Mouse (Mus musculus) left cerebral cortex, adult 11 months (tissue): ENCODE data around the gene A3galt2.
A peak's percentile ranks its signal among the peaks of the same experiment; 100 is the strongest.

Experiments used
- DNase-seq: peaks from one replicate; pipeline ENCODE4 v3.0.0; 2022; ENCODE audit warnings: low spot score

Gene A3galt2

GRCm38 (mm10) chr4:128759214-128759613 lies 4.0 kb downstream of the A3galt2 start:
- no peak for DNase-seq

GRCm38 (mm10) chr4:128760029-128760428 lies 4.9 kb downstream of the A3galt2 start:
- DNase-seq, result no peak

DNA sequence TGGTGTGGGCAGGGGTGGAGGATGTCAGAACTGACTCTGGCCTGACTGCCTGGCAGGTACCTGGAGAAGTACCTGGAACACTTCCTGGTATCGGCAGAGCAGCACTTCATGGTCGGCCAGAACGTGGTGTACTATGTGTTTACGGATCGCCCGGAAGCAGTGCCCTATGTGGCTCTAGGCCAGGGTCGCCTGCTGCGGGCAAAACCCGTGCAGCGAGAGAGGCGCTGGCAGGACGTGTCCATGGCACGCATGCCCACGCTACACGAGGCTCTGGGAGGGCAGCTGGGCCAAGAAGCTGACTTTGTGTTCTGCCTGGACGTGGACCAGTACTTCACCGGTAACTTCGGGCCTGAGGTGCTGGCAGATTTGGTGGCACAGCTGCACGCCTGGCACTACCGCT lies 11.8 kb downstream of the A3galt2 start:
- DNase-seq, result no peak

GRCm38 (mm10) chr4:128768120-128768519 lies 13.0 kb downstream of the A3galt2 start:
- no peak for DNase-seq

GRCm38 (mm10) chr4:128769569-128770355 lies 14.6 kb downstream of the A3galt2 start:
- DNase-seq, result no peak

GRCm38 (mm10) chr4:128770698-128771097 lies 15.5 kb downstream of the A3galt2 start:
- no peak for DNase-seq

DNA sequence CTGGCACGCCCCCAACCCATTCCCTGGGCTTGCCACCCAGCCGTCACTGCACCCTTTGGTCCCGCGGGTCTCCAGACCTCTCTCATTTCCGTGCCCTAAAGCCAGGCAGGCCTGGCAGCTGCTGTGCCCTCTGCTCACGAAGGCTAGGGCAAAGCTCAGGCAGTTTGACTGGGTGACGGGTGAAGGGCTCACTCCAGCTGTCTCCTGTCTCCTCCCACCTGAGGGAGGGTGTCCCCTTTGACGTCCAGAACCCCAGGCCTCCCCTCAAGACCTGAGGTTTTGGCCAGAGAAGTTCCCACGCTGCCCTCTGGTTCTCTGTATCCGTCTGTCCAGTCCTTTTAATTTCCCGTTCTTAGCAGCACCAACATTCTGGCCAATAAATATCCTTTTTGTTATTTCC lies 18.7 kb downstream of the A3galt2 start:
- DNase-seq, result no peak

GRCm38 (mm10) chr4:128774467-128774866 lies 19.3 kb downstream of the A3galt2 start:
- peak; percentile 43 for DNase-seq

DNA sequence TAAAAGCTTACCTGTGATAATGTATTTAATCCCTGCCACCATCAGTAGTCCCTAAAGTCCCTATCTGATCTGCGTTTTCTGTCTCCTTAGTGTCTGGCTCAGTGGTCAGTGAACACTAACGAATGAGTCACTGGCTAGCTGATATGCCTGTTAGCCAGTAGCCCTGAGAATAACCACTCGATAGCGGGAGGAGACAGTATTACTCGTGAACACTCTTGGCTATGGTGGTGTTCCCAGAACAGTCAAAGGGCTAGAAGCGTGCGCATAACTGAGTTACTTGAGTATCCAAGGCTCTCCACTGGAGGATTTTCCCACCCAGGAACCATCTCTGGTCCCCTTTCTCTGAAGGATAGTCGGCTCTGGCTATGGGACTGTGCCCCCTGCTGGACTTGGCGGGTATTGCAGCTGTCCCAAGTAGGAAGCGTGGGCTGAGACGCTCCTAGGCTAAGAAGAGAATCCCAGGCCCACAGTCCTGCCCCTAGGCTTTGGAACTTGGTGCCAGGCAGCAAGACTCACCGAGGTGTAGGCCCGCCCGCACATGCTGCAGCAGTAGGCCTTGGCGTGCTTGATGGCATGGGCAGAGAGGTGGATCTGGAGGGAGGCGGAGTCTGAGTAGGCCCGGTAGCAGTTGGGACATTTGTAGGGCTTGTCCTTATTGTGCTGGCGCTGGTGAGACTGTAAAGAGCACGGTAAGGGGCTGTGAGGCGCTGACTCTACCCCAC lies 21.6 kb downstream of the A3galt2 start:
- DNase-seq, result peak; percentile 55

- no peak for DNase-seq
Observed at GRCm38 (mm10) chr4:128777593-128777992, 22.4 kb downstream of the A3galt2 start.

DNA sequence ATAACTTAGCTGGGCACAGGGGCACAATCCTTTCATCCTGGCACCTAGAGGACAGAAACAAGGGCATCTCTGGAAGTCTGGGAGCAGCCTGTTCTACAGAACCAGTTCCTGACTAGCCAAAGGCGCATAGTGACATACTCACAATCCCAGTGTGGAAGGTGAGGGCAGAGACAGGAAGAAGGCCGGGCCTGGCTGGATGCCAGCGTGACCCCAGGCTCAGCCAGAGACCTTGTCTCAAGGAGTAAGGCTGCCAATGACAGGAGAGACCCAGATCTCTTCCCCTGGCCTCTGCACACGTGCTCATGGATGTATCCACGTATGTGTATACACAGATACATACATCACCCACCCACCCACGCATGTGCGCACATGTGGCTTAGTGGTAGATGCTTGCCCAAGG lies 26.9 kb downstream of the A3galt2 start:
- no peak for DNase-seq

DNA sequence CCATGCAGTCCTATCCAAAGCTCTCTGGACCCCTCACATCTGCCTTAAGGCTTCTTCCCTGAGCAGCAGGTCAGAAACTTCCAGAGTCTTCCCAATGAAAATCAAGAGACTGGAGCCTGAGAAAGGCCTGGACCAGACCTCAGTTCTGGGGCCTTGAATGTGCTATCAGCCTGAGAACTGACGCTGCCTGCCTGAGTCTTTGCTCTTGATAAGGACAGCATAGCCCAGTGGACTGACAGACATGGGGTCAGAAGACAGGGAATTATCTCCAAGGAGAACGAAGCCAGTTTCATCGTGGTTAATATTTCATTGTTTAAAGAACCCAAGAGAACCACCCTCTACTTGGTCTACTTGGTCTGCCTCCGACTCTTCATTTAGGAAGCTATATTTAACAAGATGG lies 27.5 kb downstream of the A3galt2 start:
- no peak for DNase-seq

- DNase-seq, result no peak
Observed at GRCm38 (mm10) chr4:128784950-128785631, 29.9 kb downstream of the A3galt2 start.

- DNase-seq, result no peak
Observed at GRCm38 (mm10) chr4:128785921-128786654, 30.9 kb downstream of the A3galt2 start.

- DNase-seq, result no peak
Observed at GRCm38 (mm10) chr4:128787023-128787939, 32.1 kb downstream of the A3galt2 start.

DNA sequence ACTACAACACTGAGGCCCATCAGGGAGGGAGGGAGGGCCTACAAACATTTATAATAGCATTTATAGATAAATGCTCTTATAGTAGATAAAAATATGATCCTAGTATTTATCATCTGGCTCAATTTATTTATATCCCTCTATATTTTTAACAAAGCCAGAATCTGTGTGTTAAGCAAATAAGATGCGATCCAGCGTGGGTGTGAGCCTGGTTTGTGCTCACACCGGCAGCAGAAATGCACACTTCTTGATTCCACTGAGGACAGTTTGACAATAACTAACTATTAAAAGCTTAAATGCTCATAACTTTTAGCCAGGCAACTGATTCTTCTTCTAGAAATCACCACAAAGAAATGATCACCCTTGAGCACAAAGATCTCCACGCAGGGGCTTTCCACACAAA lies 32.9 kb downstream of the A3galt2 start:
- no peak for DNase-seq

DNA sequence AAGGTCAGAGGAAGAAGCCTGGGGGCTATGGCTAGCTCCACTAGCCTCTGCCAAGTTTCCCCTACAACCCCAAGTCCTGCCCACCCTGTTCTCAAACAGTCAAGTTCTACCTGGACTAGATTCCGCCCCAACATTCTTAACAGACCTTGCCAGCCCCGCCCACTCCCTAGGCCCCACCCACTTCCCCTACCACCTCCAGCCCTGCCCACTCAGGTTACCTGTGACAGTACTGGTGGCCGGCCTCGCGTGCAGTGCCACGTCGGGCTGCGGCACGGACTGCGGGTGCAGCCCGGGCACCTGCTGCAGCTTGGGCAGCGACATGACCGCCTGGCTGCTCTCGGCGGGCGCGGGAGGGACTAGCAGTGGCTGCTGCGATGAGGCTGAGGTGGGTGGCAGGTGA lies 34.5 kb downstream of the A3galt2 start:
- no peak for DNase-seq

- no peak for DNase-seq
Observed at GRCm38 (mm10) chr4:128793710-128794109, 38.5 kb downstream of the A3galt2 start.

DNA sequence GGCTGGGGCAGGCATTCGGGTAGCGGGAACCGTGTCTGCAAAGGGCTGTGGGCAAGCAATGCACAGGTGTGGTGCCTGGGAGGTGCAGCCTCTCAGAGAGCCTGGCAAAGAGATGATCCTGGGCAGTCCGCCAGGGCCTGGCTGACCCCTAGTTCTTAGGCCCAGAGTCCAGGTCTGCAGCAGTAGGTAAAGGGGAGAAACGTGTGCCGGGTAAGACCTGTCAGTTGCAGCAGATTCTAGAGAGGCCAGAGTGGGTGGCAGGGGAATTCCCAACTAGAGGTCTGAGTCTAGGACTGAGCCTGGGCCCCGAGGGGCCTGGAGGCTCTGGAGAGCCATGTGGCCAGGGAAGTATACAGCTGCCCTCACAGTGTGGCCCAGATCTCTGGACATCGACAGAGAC lies 39.0 kb downstream of the A3galt2 start:
- DNase-seq, result no peak

DNA sequence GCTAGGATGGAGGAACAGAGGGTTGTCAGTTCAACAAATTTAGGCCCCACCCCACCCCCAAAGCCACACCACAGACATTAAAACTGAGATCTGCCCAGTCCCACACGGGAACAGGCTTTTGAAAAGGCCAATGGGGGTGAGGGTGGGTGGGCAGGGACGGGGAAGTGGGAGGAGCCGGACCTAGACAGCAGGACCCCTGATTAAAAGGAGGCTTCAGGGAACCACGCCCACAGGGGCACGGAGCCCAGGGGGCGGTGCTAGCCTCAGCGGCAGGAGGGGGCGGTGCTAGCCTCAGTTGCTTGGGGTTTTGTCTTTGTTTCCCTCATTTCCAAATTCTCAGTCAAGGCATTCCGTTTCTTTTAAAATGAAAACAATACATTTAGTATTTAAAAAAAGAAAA lies 40.4 kb downstream of the A3galt2 start:
- no peak for DNase-seq

DNA sequence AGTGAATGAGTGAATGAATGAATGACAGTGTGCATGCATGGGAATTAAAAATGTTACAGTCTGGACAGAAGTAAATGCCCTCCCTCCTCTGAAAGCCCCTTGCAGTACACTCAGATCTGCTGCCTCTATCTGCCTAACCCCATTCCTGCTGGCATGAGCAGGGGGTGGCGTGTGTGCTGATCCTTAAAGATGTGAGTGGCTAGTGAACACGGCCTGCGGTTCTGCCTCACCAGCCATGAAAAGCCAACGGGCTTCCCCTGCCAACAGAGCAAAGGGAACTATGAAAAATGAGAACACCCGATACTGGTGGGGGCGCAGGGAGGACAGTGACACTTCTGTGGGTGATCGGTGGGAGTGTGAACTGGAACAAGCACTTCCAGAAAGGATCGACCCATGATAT lies 41.6 kb downstream of the A3galt2 start:
- no peak for DNase-seq
